Mouse (Mus musculus) regulatory T cell (primary cell): Measurements from ENCODE around the gene Scand1.

Experiments
- in situ Hi-C: fragments of 300-600 bp; cut with MboI, MseI; formaldehyde crosslinking; loops from one replicate; pipeline ENCODE4 v1.15.1; 2025; ENCODE audit warnings: high pct_unique_total_duplicates

Scand1 gene

DNA sequence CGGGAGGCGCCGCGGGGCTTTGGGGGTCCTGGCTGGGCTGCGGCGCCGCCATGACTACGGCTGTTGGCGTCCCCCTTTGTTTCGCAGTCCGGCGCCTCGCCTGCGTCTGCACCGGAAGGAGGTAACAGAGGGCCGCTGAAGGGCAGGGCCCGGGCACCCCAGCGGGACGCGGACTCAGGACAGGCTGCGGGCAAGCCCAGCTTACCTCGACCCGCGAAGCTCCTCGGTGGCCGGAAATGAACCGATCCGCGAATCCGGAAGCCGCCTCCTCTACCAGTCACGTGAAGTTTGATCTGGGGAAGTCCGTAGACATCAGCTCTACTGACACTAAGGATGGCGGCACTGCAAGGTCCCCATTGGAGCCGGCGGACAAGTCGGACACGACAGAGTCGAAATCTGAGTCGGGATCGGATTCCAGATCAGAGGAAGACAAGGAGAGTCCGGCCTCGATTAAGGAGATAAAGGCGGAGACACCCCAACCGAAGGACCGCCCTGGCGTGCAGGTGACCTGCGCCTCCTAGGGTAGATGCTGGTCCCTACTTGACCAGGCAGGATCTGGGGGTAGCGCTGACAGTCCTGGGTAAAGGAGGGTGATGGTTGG lies at the start of gene Scand1, which contains the start of gene Cnbd2:
TSS of gene Scand1 (minus strand) at position 408 of the 601 bp plus-strand sequence.
TSS of gene Cnbd2 (plus strand) at position 3 of the 601 bp plus-strand sequence.
- in situ Hi-C loops, result no loop called here

DNA sequence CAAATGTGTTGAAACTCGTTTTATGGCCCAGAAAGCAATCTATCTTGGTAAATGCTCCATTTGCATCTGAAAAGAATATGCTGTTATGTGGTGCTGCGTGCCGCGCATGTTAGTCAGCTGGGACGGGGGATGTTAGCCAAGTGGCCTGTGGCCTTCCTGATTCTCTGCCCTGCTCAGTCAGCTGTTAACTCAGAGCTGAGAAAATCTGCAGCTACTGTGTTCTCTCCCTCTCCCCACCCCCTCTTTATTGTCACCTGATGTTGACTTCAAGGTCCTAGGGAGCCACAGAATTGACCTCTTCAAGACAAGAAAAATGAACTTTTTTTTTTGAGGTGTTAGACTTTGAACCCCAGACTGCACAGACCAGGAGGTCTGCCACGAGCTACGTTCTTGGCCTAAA lies 43.5 kb upstream of the Scand1 start:
- in situ Hi-C loops, result no loop called here

DNA sequence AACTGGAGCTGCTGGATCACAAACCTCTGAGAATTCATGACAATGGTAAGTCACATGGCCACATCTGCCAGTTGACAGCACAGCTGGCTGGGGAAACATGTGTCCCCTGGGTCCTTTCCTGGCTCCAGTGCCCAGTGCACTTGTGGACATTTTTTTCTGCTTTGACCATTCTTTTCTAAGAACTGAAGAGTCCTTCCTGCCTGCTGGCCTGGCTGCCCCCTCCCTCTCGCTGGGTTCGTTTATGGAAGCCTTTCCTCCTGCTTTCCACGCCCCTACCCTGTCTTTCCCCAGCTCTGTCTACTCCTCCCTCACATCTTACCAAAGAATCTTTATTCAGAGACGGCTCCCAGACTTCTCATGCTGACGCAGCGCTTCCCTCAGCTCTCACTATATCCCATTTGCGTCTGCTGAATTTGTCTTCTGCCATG lies 40.8 kb upstream of the Scand1 start:
- in situ Hi-C loops, result no loop called here

DNA sequence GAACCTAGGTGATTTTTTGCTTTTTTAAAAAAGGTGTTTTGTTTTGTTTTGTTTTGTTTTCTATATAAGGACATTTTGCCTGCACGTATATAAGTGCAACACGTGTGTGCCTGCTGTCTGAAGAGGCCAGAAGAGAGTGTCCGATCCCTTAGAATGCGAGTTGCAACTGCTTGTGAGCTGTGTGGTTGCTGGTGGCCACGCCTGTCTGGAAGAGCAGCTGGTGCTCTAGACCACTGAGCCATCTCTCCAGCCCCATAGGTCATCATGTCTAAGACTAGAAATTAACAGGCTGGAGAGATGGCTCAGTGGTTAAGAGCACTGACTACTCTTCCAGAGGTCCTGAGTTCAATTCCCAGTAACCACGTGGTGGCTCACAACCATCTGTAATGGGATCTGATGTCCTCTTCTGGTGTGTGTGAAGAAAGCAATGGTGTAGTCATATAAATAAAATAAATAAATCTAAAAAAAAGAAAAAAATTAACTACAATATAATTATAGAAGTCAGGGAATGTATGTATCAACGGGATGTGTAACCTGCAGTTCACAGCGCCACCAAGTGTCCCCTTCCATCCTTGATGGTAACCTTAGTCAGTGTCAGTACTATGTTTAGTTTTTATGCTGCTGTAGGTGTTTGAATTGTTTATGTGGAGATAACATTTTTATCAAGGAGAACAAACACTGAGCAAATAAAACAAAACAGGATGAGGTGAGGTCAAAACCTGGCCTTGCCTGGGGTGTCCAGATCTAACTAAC lies 40.1 kb upstream of the Scand1 start:
- in situ Hi-C loops, result no loop called here

DNA sequence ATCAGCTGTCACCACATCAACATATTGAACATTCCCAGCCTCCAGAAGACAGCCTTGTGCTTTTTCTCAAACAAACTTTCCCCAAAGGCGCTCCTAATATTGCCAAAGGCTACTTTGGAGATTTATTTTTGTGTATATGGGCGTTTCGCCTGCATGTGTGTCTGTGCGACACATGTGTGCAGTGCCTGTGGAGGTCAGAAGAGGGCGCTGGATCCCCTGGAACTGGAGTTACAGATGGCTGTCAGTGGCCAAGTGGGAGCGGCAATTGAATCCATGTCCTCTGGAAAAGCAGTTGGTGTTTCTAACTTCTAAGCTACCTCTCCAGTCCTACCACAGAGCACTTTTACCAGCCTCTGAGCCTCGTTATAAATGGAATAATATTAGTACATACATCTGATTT lies 38.7 kb upstream of the Scand1 start:
- in situ Hi-C loops, result no loop called here

- in situ Hi-C loops, result no loop called here
Observed at GRCm38 (mm10) chr2:156349286-156349848, 36.9 kb upstream of the Scand1 start.

- in situ Hi-C loops, result no loop called here
Observed at GRCm38 (mm10) chr2:156348812-156349211, 36.3 kb upstream of the Scand1 start.

- in situ Hi-C loops, result no loop called here
Observed at GRCm38 (mm10) chr2:156344775-156345532, 32.5 kb upstream of the Scand1 start.

DNA sequence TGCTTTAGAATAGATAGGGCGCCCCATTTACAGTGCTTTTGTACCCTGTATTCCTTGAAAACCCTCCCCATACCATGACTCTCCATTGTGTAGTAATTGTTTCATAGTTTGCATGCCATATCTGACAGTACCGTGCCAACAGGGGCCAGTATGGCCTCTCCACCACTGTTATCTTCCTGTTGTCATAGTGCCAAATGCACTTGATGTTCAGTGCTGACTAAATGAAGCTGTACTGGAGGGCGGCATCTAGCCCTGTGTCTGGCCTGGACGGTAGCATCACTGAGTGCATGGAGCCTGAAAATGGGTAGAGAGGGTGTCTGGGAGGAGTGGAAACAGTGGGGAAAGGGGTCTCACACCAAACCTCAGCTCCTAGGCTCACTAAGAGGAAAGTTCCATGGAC lies 27.6 kb upstream of the Scand1 start:
- in situ Hi-C loops, result no loop called here

- in situ Hi-C loops, result no loop called here
Observed at GRCm38 (mm10) chr2:156331446-156331965, 19.0 kb upstream of the Scand1 start.

- in situ Hi-C loops, result no loop called here
Observed at GRCm38 (mm10) chr2:156330681-156331080, 18.2 kb upstream of the Scand1 start.

DNA sequence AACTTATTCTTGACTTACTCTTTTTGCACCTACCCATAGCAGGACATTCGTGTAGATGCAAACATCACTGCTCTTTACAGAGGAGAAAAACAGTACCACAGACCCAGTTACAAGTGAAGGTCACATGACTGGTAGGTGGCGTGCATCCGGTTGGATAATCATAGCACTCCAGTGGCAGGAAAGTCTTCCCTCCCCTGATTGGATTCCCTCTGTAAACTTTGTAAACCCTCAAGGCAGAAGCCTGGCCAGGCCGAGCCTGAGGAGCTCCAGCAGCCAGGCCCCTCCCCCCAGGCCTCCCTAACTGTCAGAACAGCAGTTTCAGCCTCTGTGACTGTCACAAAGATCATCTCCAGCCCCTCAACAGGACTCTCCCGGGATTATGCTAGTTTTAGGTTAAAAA lies 12.2 kb upstream of the Scand1 start:
- in situ Hi-C loops, result no loop called here

GRCm38 (mm10) chr2:156324116-156324588 lies 11.6 kb upstream of the Scand1 start:
- in situ Hi-C loops, result no loop called here

DNA sequence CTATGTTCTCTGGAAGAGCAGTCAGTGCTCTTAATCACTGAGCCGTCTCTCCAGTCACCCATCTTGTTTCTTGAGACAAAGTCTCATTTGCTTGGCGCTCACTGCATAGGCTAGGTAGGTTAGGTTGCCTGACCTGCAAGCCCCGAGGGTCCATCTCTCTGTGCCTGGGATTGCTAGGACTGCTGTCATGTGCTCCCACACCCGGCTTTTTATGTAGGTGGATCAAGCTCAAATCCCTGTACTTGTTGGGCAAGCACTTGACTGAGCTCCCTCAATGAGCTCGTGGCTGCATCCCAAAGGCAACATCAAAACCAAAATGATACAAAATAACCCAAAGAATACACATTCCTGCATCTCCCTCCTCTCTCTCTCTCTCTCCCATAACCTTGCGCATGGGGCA lies 9.0 kb upstream of the Scand1 start:
- in situ Hi-C loops, result no loop called here

DNA sequence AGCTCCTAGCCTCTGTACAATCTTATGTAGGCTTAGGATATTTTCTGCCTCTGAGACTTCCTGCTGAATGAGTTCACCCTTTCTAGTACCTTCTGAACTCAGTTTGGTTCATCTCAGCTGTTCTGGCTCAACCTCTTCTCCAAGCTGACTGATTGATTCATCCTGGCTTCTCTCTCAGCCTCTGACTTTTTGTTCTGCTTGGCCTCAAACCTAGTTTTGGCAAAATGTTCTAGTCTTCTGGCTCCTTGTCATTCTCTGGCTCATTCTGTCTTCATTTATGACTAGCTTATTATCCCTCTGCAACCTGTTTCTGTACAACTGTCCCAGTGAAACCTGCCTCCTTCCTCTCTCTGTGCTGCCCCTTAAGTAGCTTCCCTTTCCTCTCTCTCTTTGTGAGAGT lies 6.0 kb upstream of the Scand1 start:
- in situ Hi-C loops, result no loop called here

- in situ Hi-C loops, result no loop called here
Observed at GRCm38 (mm10) chr2:156314811-156315210, 2.3 kb upstream of the Scand1 start.

- in situ Hi-C loops, result no loop called here
Observed at GRCm38 (mm10) chr2:156313153-156313552, 649 bp upstream of the Scand1 start.

DNA sequence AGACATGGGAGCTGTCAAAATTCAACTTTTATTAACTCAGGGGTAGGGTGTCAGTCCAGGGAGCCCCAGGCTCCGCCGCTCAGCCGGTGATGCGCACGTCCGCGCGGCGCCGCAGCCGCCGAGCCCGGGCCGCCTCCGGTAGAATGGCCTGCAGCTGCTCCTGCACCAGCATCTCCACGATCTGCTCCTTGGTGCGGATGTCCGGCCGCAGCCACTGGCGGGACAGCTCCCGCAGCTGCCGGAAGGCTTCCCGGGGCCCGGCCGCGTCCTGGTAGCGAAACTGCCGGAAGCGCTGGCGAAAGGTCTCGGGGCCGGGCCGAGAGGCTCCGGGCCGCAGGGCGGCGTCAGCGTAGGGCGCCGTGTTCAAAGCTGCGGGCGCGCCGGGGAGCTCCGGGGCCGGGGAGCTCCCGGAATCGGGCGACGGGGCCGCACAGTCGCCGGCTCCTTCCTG lies 638 bp downstream of the Scand1 start:
- in situ Hi-C loops, result no loop called here

DNA sequence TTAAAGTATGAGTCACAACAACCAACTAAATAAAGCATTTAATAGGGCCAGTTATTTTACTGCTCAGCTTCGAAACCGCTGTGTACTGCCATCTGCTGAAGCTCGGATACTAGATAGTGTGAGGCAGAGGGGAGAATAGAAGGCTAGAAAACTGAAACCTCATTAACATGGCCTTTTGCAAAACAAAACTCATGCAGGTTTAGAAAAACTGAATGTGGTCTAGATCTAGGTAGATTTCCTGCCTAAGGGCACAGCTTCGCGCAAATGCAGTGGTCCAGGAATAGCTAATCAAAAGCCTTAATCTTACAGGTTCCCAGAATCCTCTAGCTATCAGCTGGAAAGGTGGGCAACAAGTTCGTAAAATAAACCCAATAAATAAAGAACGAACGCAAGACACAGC lies 1.1 kb downstream of the Scand1 start:
- in situ Hi-C loops, result no loop called here

GRCm38 (mm10) chr2:156310945-156311344 lies 1.6 kb downstream of the Scand1 start:
- in situ Hi-C loops, result no loop called here

GRCm38 (mm10) chr2:156310455-156310854 lies 2.0 kb downstream of the Scand1 start:
- in situ Hi-C loops, result no loop called here

DNA sequence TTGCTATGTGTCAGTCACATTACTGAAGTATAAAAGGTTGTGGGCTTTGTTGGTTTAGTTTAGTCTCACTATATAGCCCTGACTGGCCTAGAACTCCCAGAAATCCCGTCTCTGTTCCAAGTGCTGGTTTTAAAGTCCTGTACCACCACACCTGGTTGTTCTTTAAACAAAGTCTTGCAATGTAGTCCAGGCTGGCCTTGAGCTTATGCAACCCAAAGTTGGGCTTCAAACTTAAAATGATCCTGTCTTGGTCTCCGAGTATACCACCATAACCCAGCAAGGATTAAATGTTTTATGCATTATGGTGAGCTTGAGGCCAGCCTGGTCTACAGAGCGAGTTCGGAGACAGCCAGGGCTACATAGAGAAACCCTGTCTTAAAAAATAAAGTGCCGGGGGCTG lies 2.6 kb downstream of the Scand1 start:
- in situ Hi-C loops, result no loop called here
